Mouse (Mus musculus): ENCODE data around the gene Ccl9.

The Ccl9 gene

DNA sequence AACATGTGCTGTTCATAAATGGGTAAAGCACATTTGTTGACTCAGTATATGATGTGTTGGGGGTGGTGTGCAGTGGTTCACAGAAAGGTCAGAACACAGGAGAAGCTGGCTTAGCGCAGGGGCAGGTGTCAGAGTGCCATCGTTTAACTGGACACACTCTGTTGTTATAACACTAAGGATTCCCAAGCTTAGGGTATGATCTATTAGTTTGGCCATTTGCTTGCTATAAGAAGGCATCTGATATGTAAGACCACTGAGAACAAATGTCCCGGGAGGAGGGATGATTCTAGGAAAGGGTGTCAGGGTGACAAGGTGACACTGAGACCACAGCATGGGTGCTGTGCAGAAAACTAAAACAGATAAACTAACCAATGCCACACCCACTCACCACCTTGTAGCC, 41.6 kb downstream of the Ccl9 start:
- no peak for DNase-seq (ENCODE audit: low spot score)

DNA sequence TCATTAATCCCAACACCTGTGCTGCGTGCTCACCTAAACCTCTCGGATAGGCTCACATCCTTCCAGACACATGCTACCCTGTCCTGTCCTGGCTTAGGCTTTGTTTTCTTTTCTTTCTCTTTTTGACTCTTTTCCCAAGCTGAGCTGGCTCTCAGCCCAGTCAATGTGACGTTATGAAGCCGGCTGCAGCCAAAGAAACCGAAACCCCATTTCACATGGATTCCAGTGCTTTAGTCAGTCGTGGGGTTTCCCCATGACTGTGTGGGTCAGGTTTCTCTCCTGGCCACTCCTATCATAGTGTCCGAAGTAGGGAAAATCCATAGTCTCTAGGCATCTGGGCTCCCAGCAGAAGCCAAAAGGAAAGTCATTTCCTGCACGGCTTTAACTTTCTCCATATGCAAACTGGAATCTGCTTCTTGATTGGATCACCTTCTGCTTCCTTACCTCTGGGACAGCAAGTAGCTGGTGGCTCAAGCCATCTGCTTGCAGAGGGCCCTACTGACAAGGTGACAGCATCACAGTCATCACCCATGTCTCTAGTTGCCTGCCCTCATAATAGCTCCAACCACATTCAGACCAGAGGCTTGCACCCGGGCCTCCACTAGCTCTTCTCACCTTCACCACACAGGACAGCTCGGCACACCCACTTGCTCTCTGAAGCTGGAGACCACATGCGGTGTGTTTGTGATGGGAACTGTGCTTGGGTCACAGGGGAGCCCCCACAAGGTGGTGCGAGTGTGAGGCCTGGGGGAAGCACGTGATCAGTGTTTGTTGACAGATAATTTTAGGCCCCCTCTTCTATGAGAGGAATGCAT, 43.6 kb downstream of the Ccl9 start:
- DNase-seq (ENCODE audit: low spot score), result peak; percentile 65

DNA sequence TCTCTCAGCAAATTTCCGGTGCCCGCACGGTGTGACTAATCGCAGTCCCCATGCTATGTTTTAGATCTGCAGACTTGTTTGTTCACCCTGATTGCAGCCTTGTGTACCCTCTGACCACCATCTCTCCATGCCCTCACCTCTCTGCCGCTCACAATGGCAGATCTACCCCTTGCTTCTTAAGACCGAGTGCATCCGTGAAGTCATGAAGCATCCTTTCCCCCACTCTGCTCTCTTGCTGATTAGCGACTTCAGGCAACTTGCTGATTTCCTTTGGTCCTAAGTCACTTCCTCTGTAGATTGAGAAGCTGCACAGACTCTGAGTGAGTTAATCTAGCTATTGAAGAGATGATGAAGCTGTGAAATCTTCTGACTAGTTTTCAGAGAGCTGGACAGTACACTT, 44.3 kb downstream of the Ccl9 start:
- DNase-seq (ENCODE audit: low spot score), result no peak

GRCm38 (mm10) chr11:83533192-83533591, 45.2 kb downstream of the Ccl9 start:
- no peak for DNase-seq (ENCODE audit: low spot score)

GRCm38 (mm10) chr11:83530360-83530759, 48.1 kb downstream of the Ccl9 start, which contains the start of gene Ccl5:
TSS of gene Ccl5 (minus strand) at chr11:83530518.
- no peak for DNase-seq (ENCODE audit: low spot score)

DNA sequence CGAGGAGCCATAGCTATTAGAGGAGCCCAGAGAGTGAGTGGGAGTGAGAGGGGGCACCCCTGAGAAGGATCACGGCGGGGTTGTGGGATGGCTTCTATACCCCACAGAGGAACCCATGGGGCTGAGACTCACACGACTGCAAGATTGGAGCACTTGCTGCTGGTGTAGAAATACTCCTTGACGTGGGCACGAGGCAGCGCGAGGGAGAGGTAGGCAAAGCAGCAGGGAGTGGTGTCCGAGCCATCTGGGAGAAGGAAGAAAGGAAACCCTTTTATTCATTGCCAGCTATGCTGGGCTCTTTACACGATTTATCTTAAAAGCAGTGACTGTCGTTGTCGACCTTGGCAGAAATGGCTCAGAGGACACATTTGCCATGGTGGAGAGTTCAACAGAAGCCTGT, 49.4 kb downstream of the Ccl9 start:
- no peak for DNase-seq (ENCODE audit: low spot score)

Measured in T-cell, adult 2 months (primary cell).